Mouse (Mus musculus): ENCODE data around the gene Gm3476.
"Not testable (repeated sequence)": the region's sequence is repeated elsewhere in the genome, so short reads cannot be mapped to it uniquely, and the experiment has no call there.

Gm3476 gene

GRCm38 (mm10) chr14:6125707-6126106, at the start of gene Gm3476:
Gene Gm3476 (minus strand): TSS chr14:6125807.
- not testable (repeated sequence) for DNase-seq

- DNase-seq = not testable (repeated sequence)
These were observed 37.9 kb upstream of the Gm3476 start for GRCm38 (mm10) chr14:6163538-6163937.

DNA sequence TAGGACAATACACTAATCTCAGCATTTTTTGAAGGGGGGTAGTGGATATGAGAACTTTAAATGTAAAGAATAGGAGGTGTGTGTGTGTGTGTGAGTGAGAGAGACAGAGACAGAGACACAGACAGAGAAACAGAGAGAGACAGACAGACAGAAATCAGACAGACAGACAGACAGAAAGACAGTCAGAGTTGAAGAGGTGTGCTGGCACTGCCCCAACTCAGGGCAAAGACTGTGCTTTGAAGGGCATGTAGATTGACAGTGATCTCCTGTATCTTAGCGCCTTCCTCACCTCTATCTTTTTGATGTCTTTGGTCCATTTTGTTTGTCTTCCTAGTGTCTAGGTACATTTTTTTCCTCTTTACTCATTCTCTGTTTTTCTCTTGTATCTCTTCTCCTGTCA, 35.5 kb upstream of the Gm3476 start:
- DNase-seq = not testable (repeated sequence)

GRCm38 (mm10) chr14:6108272-6108925, 17.2 kb downstream of the Gm3476 start, which contains the start of gene Gm3468:
Gene Gm3468 (minus strand): TSS chr14:6108665.
- peak; percentile 25 to 59 for DNase-seq

- not testable (repeated sequence) for DNase-seq
These were observed 18.1 kb downstream of the Gm3476 start for GRCm38 (mm10) chr14:6107500-6107899.

- DNase-seq = not testable (repeated sequence)
These were observed 31.8 kb downstream of the Gm3476 start, which contains the start of gene Gm8206 for GRCm38 (mm10) chr14:6093842-6094241. Gene Gm8206 (minus strand): TSS chr14:6093942.

DNA sequence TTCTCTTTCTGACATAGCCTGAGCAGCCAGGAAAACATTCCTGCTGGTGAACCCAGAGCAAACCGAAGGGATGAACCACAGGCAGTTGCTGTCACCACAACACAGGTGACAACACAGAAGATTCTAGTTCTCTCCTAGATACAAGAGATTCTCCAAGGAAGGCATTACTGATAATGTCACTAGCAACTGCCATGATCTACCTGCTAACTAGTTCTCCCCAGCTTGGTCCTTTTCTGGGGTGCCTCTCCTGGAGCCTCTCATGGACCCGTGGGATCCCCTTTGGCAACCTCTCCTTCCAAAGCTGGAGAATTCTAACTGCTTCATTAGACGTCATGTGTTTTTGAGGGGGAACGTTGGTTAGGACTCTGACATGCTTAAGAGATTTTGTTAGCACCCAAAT, 67.4 kb downstream of the Gm3476 start, which contains the start of gene Gm6337:
Gene Gm6337, minus strand, starts transcription at position 101 of the 400 bp plus-strand sequence.
- not testable (repeated sequence) for DNase-seq
